Mouse (Mus musculus) neural tube, embryonic 10.5 days (tissue): ENCODE data around the gene Rgs2.

Source experiments
- DNase-seq: peaks from one replicate; pipeline ENCODE4 v3.0.0-alpha.2; 2017; ENCODE audit warnings: low spot score; ENCODE audit errors: extremely low spot score

Rgs2 gene

GRCm38 (mm10) chr1:143984988-143985625 lies 18.9 kb downstream of the Rgs2 start:
- no peak for DNase-seq

GRCm38 (mm10) chr1:143982765-143983312 lies 21.1 kb downstream of the Rgs2 start:
- DNase-seq: no peak

- DNase-seq: no peak
Observed at GRCm38 (mm10) chr1:143982085-143982764, 21.7 kb downstream of the Rgs2 start.

GRCm38 (mm10) chr1:143980811-143981210 lies 23.1 kb downstream of the Rgs2 start:
- DNase-seq: no peak

- no peak for DNase-seq
Observed at GRCm38 (mm10) chr1:143974637-143975036, 29.3 kb downstream of the Rgs2 start.

- no peak for DNase-seq
Observed at GRCm38 (mm10) chr1:143962301-143962700, 41.7 kb downstream of the Rgs2 start.

- no peak for DNase-seq
Observed at GRCm38 (mm10) chr1:143960340-143960739, 43.6 kb downstream of the Rgs2 start.

GRCm38 (mm10) chr1:143956090-143956489 lies 47.9 kb downstream of the Rgs2 start:
- DNase-seq: no peak

- no peak for DNase-seq
Observed at GRCm38 (mm10) chr1:143952841-143953240, 51.1 kb downstream of the Rgs2 start.
